Mouse (Mus musculus) hindbrain, embryonic 14.5 days (tissue): ENCODE measurements at regions not wholly inside any gene's neighbourhood (a gene's known extent, or its start where the extent isn't known, plus 50 kb on each side); places are given as distances from the start of the nearest gene placed in this dataset.

Experiments
- ATAC-seq: fragments of 200-750 bp; cut with Nextera tagmentation; 2 replicates; pipeline ENCODE4 v1.8.0; 2017; ENCODE audit warnings: moderate number of reproducible peaks, mild to moderate bottlenecking, moderate TSS enrichment, moderate library complexity; ENCODE audit not compliant: low FRiP score
- DNase-seq: peaks from one replicate; pipeline ENCODE4 v3.0.0-alpha.2; 2015; ENCODE audit warnings: low spot score
- H3K27ac ChIP-seq: fragments of 300-500 bp; sonication (generic); 2 replicates; pipeline ENCODE4 v1.5.1; 2014; ENCODE audit warnings: mild to moderate bottlenecking, moderate library complexity
- H3K27me3 ChIP-seq: fragments of 300-500 bp; sonication (generic); 2 replicates; pipeline ENCODE4 v1.6.1; 2014; ENCODE audit warnings: mild to moderate bottlenecking, low read length, mixed read lengths; ENCODE audit not compliant: control insufficient read depth, insufficient read depth
- H3K36me3 ChIP-seq: fragments of 300-500 bp; sonication (generic); replicated peaks from 2 replicates; pipeline ENCODE4 v1.6.1; 2014; ENCODE audit not compliant: control insufficient read depth, insufficient read depth
- H3K4me1 ChIP-seq: fragments of 300-500 bp; sonication (generic); replicated peaks from 2 replicates; pipeline ENCODE4 v1.6.1; 2014; ENCODE audit warnings: antibody characterized with exemption, low read length, mixed read lengths; ENCODE audit not compliant: control insufficient read depth, insufficient read depth
- H3K4me2 ChIP-seq: fragments of 300-500 bp; sonication (generic); replicated peaks from 2 replicates; pipeline ENCODE4 v1.6.1; 2014; ENCODE audit warnings: mild to moderate bottlenecking, moderate library complexity
- H3K4me3 ChIP-seq: fragments of 300-500 bp; sonication (generic); replicated peaks from 2 replicates; pipeline ENCODE4 v1.5.1; 2014; ENCODE audit warnings: mild to moderate bottlenecking, low read length
- H3K9ac ChIP-seq: fragments of 300-500 bp; sonication (generic); 2 replicates; pipeline ENCODE4 v1.6.1; 2014
- H3K9me3 ChIP-seq: fragments of 300-500 bp; sonication (generic); 2 replicates; pipeline ENCODE4 v1.6.1; 2016; ENCODE audit warnings: low read length; ENCODE audit not compliant: control insufficient read depth
- WGBS: fragments of 180-500 bp; shearing (Covaris S2); extraction: QIAGEN DNeasy Blood & Tissue Kit; methylation state at CpG from one replicate; pipeline ENCODE4 v1.1.7; 2014; 5-methylcytosine and 5-hydroxymethylcytosine counted together

DNA sequence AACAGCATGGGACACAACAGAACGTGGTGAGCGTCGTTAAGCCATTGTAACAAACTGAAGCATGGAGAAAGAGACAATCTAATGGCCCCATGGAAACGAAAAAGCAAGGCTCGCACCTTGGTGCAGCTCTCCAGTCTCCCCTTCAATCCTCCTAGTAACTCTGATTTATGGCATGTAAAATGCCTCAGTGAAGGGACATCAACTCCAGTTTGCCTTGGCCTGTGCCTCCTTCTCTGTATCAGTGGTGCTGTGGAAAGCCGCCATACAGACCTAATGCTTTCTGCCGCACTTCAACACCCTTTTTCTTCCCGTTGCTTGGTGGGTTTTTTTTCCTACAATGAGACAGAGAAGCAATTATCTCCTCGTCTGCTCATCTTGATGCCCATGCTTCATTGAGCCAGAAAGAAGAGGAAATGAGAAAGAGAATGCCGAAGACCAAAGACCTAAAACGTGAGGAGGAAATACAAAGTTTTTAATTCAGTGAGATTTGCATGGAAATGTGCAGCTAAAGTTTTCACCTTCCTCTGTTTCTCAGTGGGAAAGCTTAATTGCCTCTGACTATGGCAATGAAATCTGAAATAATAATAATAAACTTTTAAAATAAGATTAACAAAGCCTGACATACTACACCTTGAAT lies 241.4 kb downstream of the Lrrn1 start:
- DNase-seq = no peak
- Histone ChIP-seq H3K36me3 (no peaks in the 10 kb centered on the region), H3K4me1 (no peaks in the 10 kb centered on the region), H3K9ac (no peak overlapping the region), H3K27me3 (no peaks in the 10 kb centered on the region), H3K4me2 (no peak overlapping the region), H3K4me3 (no peak overlapping the region), H3K27ac (no peak overlapping the region), H3K9me3 (no peaks in the 10 kb centered on the region)
- no peak for ATAC-seq
- 55% methylated on average over 11 of the region's 11 CpGs for WGBS

GRCm38 (mm10) chr6:107784998-107785397 lies 255.4 kb downstream of the Lrrn1 start:
- ATAC-seq (no peak), DNase-seq (no peak)
- Histone ChIP-seq H3K4me3 (no peak overlapping the region), H3K9me3 (no peaks in the 10 kb centered on the region), H3K9ac (no peak overlapping the region), H3K27me3 (no peaks in the 10 kb centered on the region), H3K4me1 (no peaks in the 10 kb centered on the region), H3K36me3 (no peaks in the 10 kb centered on the region), H3K27ac (no peak overlapping the region), H3K4me2 (no peak overlapping the region)
- 77% methylated on average over 2 of the region's 2 CpGs for WGBS

- no peak overlapping the region for H3K4me3 ChIP-seq
- no peak overlapping the region for H3K4me2 ChIP-seq
- H3K27ac ChIP-seq = no peak overlapping the region
- DNase-seq (no peak), ATAC-seq (peak; percentile 14; the same call in 1 of the 2 replicates)
- WGBS = 92% methylated on average over 2 of the region's 2 CpGs
- no peaks in the 10 kb centered on the region for H3K9me3 ChIP-seq
- H3K36me3 ChIP-seq = no peaks in the 10 kb centered on the region
- no peaks in the 10 kb centered on the region for H3K4me1 ChIP-seq
- no peak overlapping the region for H3K9ac ChIP-seq
- no peaks in the 10 kb centered on the region for H3K27me3 ChIP-seq
These were observed 258.8 kb downstream of the Lrrn1 start for GRCm38 (mm10) chr6:107788224-107788893.

- Histone ChIP-seq H3K36me3 (no peaks in the 10 kb centered on the region), H3K4me3 (no peak overlapping the region), H3K27me3 (no peaks in the 10 kb centered on the region), H3K4me1 (no peaks in the 10 kb centered on the region), H3K4me2 (no peak overlapping the region), H3K9me3 (no peaks in the 10 kb centered on the region), H3K9ac (no peak overlapping the region), H3K27ac (no peak overlapping the region)
- DNase-seq = no peak
- WGBS = 73% methylated on average over 2 of the region's 2 CpGs
- no peak for ATAC-seq
These were observed 267.0 kb upstream of the Setmar start for GRCm38 (mm10) chr6:107797845-107798244.

GRCm38 (mm10) chr6:107803056-107803455 lies 261.8 kb upstream of the Setmar start:
- DNase-seq (no peak), ATAC-seq (no peak)
- no peak overlapping the region for H3K9ac ChIP-seq
- H3K36me3 ChIP-seq = no peaks in the 10 kb centered on the region
- no peaks in the 10 kb centered on the region for H3K4me1 ChIP-seq
- H3K27me3 ChIP-seq = no peaks in the 10 kb centered on the region
- no peaks in the 10 kb centered on the region for H3K9me3 ChIP-seq
- H3K27ac ChIP-seq = no peak overlapping the region
- H3K4me3 ChIP-seq = no peak overlapping the region
- no peak overlapping the region for H3K4me2 ChIP-seq
